Mouse (Mus musculus) kidney, postnatal 10 days (tissue): ENCODE measurements at regions not wholly inside any gene's neighbourhood (a gene's known extent, or its start where the extent isn't known, plus 50 kb on each side); places are given as distances from the start of the nearest gene placed in this dataset.

Source experiments
- DNase-seq: peaks from one replicate; pipeline ENCODE4 v3.0.0; 2021; ENCODE audit warnings: mixed read lengths

- DNase-seq, result no peak
Observed at GRCm38 (mm10) chr16:37725745-37726144, 50.9 kb upstream of the Fstl1 start.

- peak; percentile 19 for DNase-seq
Observed at GRCm38 (mm10) chr16:37715173-37715572, 60.9 kb upstream of the Ndufb4 start.

- DNase-seq, result no peak
Observed at GRCm38 (mm10) chr16:37714276-37714675, 60.0 kb upstream of the Ndufb4 start.

DNA sequence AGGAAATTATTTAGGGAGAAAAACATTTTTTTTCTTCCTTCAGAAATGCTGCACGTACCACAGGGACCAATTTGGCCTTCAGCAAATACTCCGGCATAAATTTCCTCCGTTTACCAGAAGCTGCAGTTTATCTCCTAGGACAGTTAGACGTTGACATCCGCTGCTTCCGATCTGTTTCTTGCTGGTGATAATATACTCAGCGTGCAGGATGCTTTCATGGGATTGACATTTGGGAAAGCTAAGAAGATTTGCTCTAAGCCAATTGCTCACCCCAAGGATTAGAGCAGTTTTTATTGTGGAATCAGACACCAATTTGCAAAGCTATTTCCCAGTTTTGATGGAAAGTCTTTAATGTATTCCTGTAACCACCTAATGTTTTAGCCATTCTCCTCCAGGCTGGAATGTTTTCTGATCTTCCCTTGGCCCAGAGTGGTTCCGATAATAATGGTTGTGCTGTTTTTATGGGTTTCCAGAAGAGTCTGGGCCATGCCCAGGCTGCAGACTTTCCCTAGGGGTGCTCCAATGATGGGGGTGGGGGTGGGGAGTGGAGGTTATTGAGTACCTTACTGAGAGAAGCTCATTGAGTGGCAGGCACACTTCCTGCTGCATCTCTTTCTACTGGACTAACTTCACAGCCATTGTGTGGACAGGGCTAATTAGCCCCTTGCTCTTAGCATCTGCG lies 52.1 kb upstream of the Ndufb4 start:
- DNase-seq, result no peak

DNA sequence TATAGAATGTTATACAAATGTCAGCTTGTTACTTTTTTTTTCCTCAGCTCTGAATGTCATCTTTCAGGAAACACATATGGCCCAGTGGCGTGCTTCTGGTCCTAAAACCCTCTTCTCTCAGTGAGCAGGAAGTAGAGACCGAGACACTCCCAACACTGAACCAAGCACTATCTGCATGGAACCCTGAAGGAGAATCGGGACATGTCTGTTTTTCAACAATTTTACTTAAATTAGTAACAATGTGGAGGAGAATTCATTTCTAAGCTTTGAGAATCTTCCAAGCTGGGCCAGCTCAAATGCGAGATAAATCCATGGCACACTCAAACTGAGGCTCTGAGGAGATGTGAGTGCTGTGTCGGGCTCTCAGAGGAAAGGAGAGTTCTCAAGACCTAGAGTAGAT lies 51.0 kb upstream of the Ndufb4 start:
- no peak for DNase-seq

- DNase-seq, result no peak
Observed at GRCm38 (mm10) chr16:37704461-37705155, 50.4 kb upstream of the Ndufb4 start.
